Mouse (Mus musculus) brain, embryonic 14.5 days (tissue): ENCODE results near the gene Gm42791.

ENCODE experiments used
- CTCF ChIP-seq: fragments of 200-500 bp; IDR thresholded peaks from 2 replicates; pipeline ENCODE4 v1.5.1; 2012; ENCODE audit warnings: inconsistent platforms, mild to moderate bottlenecking, moderate library complexity, borderline replicate concordance; ENCODE audit not compliant: insufficient read depth, insufficient read length; ENCODE audit errors: extremely low read depth
- POLR2A ChIP-seq: fragments of 200-500 bp; IDR thresholded peaks from 2 replicates; pipeline ENCODE4 v1.6.1; 2012; ENCODE audit warnings: mild to moderate bottlenecking, inconsistent platforms, borderline replicate concordance; ENCODE audit not compliant: poor library complexity, insufficient read depth, insufficient read length, severe bottlenecking; ENCODE audit errors: extremely low read depth

DNA sequence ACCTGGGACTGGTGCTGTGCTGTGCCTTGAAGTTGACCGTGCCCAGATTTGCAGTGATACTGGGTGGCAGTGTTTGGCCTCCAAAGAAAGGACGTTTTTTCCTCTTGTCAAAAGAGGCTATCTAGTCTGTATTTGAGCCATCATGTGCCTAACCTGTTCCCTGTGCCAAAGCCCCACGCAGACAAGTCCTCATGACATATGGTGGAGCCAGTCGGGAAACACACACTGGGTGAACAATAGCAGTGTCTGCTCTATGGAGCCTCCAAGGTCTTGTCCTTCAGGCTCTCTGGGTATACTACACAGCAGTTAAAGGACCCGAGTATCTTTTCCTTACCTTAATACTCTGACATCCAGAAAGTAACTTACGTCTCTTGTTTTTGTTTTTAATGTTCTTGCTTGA lies 48.3 kb upstream of the Gm42791 start:
- no peak for TF ChIP-seq POLR2A
- no peak for TF ChIP-seq CTCF
